Mouse (Mus musculus) lung, postnatal 0 days (tissue): Measurements from ENCODE around the gene Arfgap3. TPM values are rescaled to one million over a fixed set of nuclear protein-coding genes. Genes with fewer than 3 reads are reported as not detected.
"Not testable (repeated sequence)": the region's sequence is repeated elsewhere in the genome, so short reads cannot be mapped to it uniquely, and the experiment has no call there.

ENCODE experiments used
- ATAC-seq: fragments of 200-750 bp; cut with Nextera tagmentation; 2 replicates; pipeline ENCODE4 v1.8.0; 2017; ENCODE audit warnings: moderate library complexity
- DNase-seq: peaks from one replicate; pipeline ENCODE4 v3.0.0-alpha.2; 2016; ENCODE audit warnings: low spot score
- H3K27ac ChIP-seq: fragments of 300-500 bp; sonication (generic); 2 replicates; pipeline ENCODE4 v1.5.1; 2014; ENCODE audit warnings: antibody characterized with exemption, mild to moderate bottlenecking, low read length, mixed read lengths
- H3K27me3 ChIP-seq: fragments of 300-500 bp; sonication (generic); replicated peaks from 2 replicates; pipeline ENCODE4 v1.6.1; 2014; ENCODE audit warnings: low read length, mixed read lengths; ENCODE audit not compliant: insufficient read depth
- H3K36me3 ChIP-seq: fragments of 300-500 bp; sonication (generic); 2 replicates; pipeline ENCODE4 v1.6.1; 2014; ENCODE audit warnings: low read length, mixed read lengths; ENCODE audit not compliant: insufficient read depth
- H3K4me1 ChIP-seq: fragments of 300-500 bp; sonication (generic); 2 replicates; pipeline ENCODE4 v1.6.1; 2014; ENCODE audit warnings: antibody characterized with exemption, low read depth, low read length, mixed read lengths; ENCODE audit not compliant: insufficient read depth
- H3K4me2 ChIP-seq: fragments of 300-500 bp; sonication (generic); replicated peaks from 2 replicates; pipeline ENCODE4 v1.6.1; 2014; ENCODE audit warnings: low read depth, mild to moderate bottlenecking, low read length, moderate library complexity, mixed read lengths
- H3K4me3 ChIP-seq: fragments of 300-500 bp; sonication (generic); 2 replicates; pipeline ENCODE4 v1.5.1; 2014; ENCODE audit warnings: low read depth, low read length
- H3K9ac ChIP-seq: fragments of 300-500 bp; sonication (generic); replicated peaks from 2 replicates; pipeline ENCODE4 v1.6.1; 2014; ENCODE audit warnings: low read depth, mild to moderate bottlenecking
- H3K9me3 ChIP-seq: fragments of 300-500 bp; sonication (generic); 2 replicates; pipeline ENCODE4 v1.6.1; 2016; ENCODE audit warnings: low read length, mixed read lengths
- CTCF ChIP-seq: IDR thresholded peaks from 2 replicates; pipeline ENCODE4 v1.5.1; 2016; ENCODE audit warnings: antibody characterized with exemption, mild to moderate bottlenecking
- EP300 ChIP-seq: IDR thresholded peaks from 2 replicates; pipeline ENCODE4 v1.6.1; 2016; ENCODE audit warnings: antibody characterized with exemption, mild to moderate bottlenecking, control low read depth
- WGBS: fragments of 180-500 bp; shearing (Covaris S2); extraction: QIAGEN DNeasy Blood & Tissue Kit; methylation state at CpG from one replicate; pipeline ENCODE4 v1.1.7; 2014; 5-methylcytosine and 5-hydroxymethylcytosine counted together
- polyA plus RNA-seq: library from polyadenylated mRNA; unstranded; fragments of >200 nt; fragmentation: Nextera tagmentation; extraction: Ambion mirVana; gene quantifications from 2 replicates; pipeline ENCODE4 v1.2.1, GENCODE M21; 2015

Arfgap3 gene
- polyA plus RNA-seq, 1 experiment from 2014 or later: 44.2 TPM

GRCm38 (mm10) chr15:83365697-83366096 is 15.7 kb upstream of the Arfgap3 start:
- Histone ChIP-seq H3K4me1 (no peaks in the 10 kb centered on the region; the same call in 1 of the 2 replicates), H3K27ac (no peak overlapping the region), H3K4me2 (no peak overlapping the region), H3K27me3 (no peaks in the 10 kb centered on the region), H3K36me3 (no peaks in the 10 kb centered on the region), H3K4me3 (no peak overlapping the region), H3K9ac (no peak overlapping the region), H3K9me3 (no peaks in the 10 kb centered on the region)
- DNase-seq (peak; percentile 33), ATAC-seq (no peak)
- TF ChIP-seq CTCF: peak; percentile 58
- no peak for TF ChIP-seq EP300

DNA sequence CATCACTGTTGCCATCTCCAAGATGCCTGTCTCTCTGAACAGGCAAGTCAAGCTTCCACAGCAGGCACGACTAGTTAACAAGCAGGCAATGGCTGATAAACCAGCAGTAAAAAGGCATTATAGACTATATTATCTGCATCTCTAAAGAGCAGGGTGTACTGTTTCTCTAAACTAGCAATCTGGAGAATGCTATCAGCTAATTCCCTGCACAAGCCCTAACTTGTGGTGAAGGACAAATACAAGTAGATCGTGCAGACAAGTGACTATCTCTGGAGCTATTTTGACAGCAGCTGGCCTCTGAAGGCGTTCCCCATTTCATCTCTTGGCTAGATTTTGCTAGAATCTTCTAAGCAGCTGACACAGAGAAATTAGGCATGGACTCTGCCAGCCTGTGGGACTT is 14.1 kb upstream of the Arfgap3 start:
- no peak for TF ChIP-seq EP300
- Histone ChIP-seq H3K27ac (no peak overlapping the region), H3K4me1 (no peaks in the 10 kb centered on the region; the same call in 1 of the 2 replicates), H3K9me3 (no peaks in the 10 kb centered on the region), H3K36me3 (no peaks in the 10 kb centered on the region), H3K4me2 (no peak overlapping the region), H3K4me3 (no peak overlapping the region), H3K27me3 (no peaks in the 10 kb centered on the region), H3K9ac (no peak overlapping the region)
- peak; percentile 39 for DNase-seq
- ATAC-seq: no peak
- 49% methylated on average over 3 of the region's 3 CpGs for WGBS

DNA sequence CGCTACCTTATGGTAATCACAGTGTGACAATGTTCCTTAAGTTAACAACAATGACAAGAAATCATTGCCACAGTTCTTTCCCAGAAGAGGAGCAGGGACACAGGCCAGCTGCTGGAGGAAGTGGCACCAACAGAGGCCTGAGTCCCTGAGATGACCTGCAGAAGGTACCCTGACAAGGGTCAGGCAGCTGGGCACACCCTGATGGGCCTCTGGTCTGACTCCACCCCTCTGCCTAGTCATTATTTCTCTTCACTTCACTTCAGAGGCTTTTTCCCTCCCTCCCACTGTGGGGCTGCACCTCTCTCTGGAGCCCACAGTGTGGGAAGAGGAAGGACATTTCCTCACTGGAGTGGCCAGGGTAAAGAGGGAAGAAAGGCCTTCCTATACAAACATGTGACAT is 12.8 kb upstream of the Arfgap3 start:
- not testable (repeated sequence) for DNase-seq, H3K27ac ChIP-seq, H3K36me3 ChIP-seq

GRCm38 (mm10) chr15:83360899-83361298 is 10.9 kb upstream of the Arfgap3 start:
- not testable (repeated sequence) for H3K4me2 ChIP-seq, DNase-seq, H3K27me3 ChIP-seq, ATAC-seq, H3K36me3 ChIP-seq, H3K9ac ChIP-seq, H3K4me3 ChIP-seq, H3K9me3 ChIP-seq, H3K4me1 ChIP-seq
- 0 out of 2 replicates have a peak overlapping the region, but pooled peaks have one; percentile 75 for H3K27ac ChIP-seq
- WGBS: 59% methylated on average over 4 of the region's 5 CpGs

More for the DNA sequence above, 12.8 kb upstream of the Arfgap3 start:
- not testable (repeated sequence) for H3K4me3 ChIP-seq, H3K9ac ChIP-seq, H3K4me1 ChIP-seq, H3K4me2 ChIP-seq, H3K27me3 ChIP-seq, H3K9me3 ChIP-seq, ATAC-seq
- 86% methylated on average over 1 of the region's 1 CpGs for WGBS

DNA sequence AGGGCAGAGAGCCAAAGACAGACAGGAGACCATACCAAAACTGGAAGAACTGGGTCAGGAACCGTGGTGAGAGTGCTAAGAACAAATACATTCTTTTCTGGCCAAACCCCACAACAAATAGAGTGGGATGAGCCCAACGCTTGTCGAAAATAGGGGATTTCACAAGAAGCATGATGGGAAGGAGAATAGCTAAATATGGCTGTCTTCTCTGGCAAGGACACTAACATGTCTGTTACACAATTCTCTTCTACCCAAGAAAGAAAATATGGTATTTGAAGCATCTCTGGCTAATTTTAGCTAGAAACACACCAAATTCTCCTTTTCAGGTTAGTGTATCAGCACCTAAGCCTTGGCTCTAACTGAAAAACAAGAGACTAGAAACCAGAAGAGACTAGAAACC is 10.1 kb upstream of the Arfgap3 start:
- Histone ChIP-seq H3K9me3 (no peaks in the 10 kb centered on the region), H3K9ac (no peak overlapping the region), H3K4me3 (no peak overlapping the region), H3K27me3 (no peaks in the 10 kb centered on the region), H3K4me2 (no peak overlapping the region), H3K36me3 (no peaks in the 10 kb centered on the region), H3K4me1 (no peaks in the 10 kb centered on the region; the same call in 1 of the 2 replicates), H3K27ac (peak overlapping the region; percentile 75)
- TF ChIP-seq EP300 (no peak), CTCF (no peak)
- 39% methylated on average over 3 of the region's 3 CpGs for WGBS
- ATAC-seq (peak; percentile 35), DNase-seq (peak; percentile 76)

DNA sequence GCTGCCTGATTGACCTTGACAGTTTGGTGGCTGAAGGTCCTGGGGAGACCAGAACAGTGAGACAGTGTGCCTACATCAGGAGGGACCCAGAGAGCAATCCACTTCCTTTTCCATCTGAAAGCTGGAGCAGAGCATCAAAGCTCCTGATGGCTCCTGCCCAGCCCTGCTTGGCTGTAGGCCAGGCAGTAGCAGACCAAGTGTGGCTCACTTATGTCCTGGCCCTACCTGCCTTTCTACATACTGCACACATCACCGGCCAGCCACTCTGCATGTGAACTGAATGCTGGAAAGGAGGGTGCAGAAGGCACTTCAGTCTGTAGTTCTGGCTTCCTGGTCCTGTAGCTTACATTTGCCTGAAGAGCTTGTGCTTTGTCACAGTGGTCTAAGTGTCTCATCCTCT is 8.4 kb upstream of the Arfgap3 start:
- Histone ChIP-seq H3K4me1 (no peaks in the 10 kb centered on the region; the same call in 1 of the 2 replicates), H3K4me3 (no peak overlapping the region), H3K36me3 (no peaks in the 10 kb centered on the region), H3K9ac (no peak overlapping the region), H3K27ac (no peak overlapping the region), H3K27me3 (no peaks in the 10 kb centered on the region), H3K9me3 (no peaks in the 10 kb centered on the region), H3K4me2 (no peak overlapping the region)
- TF ChIP-seq CTCF (peak; percentile 11; the same call in 1 of the 2 replicates), EP300 (no peak)
- peak; percentile 68 for ATAC-seq
- WGBS: 72% methylated on average over 1 of the region's 1 CpGs
- DNase-seq: peak; percentile 60

DNA sequence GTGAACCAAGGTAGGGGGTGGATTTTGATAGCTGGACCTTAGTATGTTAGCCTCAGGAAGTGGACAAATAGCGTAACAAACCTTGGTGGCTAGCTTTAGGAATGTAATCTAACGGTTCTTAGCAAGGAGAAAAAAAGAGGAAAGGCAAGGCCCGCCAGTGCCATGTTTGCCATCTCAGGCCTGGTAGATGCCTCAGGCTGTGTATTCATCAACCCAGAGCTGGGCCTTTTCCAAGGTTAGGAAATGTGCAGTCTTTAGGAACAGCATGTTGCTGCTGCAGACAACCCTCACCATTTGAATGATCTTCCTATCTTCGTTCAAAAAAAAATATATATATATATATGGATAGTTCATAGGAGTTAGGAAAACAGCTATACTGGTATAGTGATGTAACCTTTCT is 1.5 kb upstream of the Arfgap3 start:
- Histone ChIP-seq H3K27me3 (no peaks in the 10 kb centered on the region), H3K4me1 (peaks cover 5% of the 10 kb centered on the region), H3K9ac (no peak overlapping the region), H3K36me3 (no peaks in the 10 kb centered on the region), H3K9me3 (no peaks in the 10 kb centered on the region), H3K4me2 (no peak overlapping the region), H3K27ac (peak overlapping the region; percentile 78; the same call in 1 of the 2 replicates), H3K4me3 (no peak overlapping the region)
- WGBS: 78% methylated on average over 4 of the region's 4 CpGs
- DNase-seq (no peak), ATAC-seq (no peak)
- TF ChIP-seq EP300: no peak
- no peak for TF ChIP-seq CTCF
